Mouse (Mus musculus) stomach, embryonic 14.5 days (tissue): Measurements from ENCODE around the gene Setdb1. TPM values are rescaled to one million over a fixed set of nuclear protein-coding genes. Genes with fewer than 3 reads are reported as not detected.

Source experiments
- ATAC-seq: fragments of 200-750 bp; cut with Nextera tagmentation; 2 replicates; pipeline ENCODE4 v1.8.0; 2017; ENCODE audit warnings: low read depth, moderate TSS enrichment; ENCODE audit not compliant: insufficient number of reproducible peaks, insufficient read depth, low FRiP score
- H3K27ac ChIP-seq: fragments of 300-500 bp; sonication (generic); 2 replicates; pipeline ENCODE4 v1.5.1; 2014; ENCODE audit warnings: mild to moderate bottlenecking, low read length, moderate library complexity, mixed read lengths
- H3K27me3 ChIP-seq: fragments of 300-500 bp; sonication (generic); 2 replicates; pipeline ENCODE4 v1.6.1; 2014; ENCODE audit warnings: low read length, control low read depth, mixed read lengths; ENCODE audit not compliant: control insufficient read depth, insufficient read depth
- H3K36me3 ChIP-seq: fragments of 300-500 bp; sonication (generic); 2 replicates; pipeline ENCODE4 v1.6.1; 2014; ENCODE audit warnings: mild to moderate bottlenecking, control low read depth, low read length, moderate library complexity, mixed read lengths; ENCODE audit not compliant: control insufficient read depth, insufficient read depth
- H3K4me1 ChIP-seq: fragments of 300-500 bp; sonication (generic); 2 replicates; pipeline ENCODE4 v1.6.1; 2014; ENCODE audit warnings: low read length, control low read depth, mixed read lengths; ENCODE audit not compliant: control insufficient read depth, insufficient read depth
- H3K4me2 ChIP-seq: fragments of 300-500 bp; sonication (generic); replicated peaks from 2 replicates; pipeline ENCODE4 v1.6.1; 2014; ENCODE audit warnings: low read depth, low read length, control low read depth
- H3K4me3 ChIP-seq: fragments of 300-500 bp; sonication (generic); 2 replicates; pipeline ENCODE4 v1.5.1; 2014; ENCODE audit warnings: low read depth, low read length, control low read depth
- H3K9ac ChIP-seq: fragments of 300-500 bp; sonication (generic); replicated peaks from 2 replicates; pipeline ENCODE4 v1.6.1; 2014; ENCODE audit warnings: low read depth, mild to moderate bottlenecking, control low read depth, low read length, moderate library complexity, mixed read lengths
- H3K9me3 ChIP-seq: fragments of 300-500 bp; sonication (generic); 2 replicates; pipeline ENCODE4 v1.6.1; 2016; ENCODE audit warnings: low read depth, low read length, control low read depth; ENCODE audit not compliant: control insufficient read depth
- WGBS: fragments of 180-500 bp; shearing (Covaris S2); extraction: QIAGEN DNeasy Blood & Tissue Kit; methylation state at CpG from one replicate; pipeline ENCODE4 v1.1.7; 2014; 5-methylcytosine and 5-hydroxymethylcytosine counted together
- polyA plus RNA-seq: library from polyadenylated mRNA; unstranded; fragments of >200 nt; fragmentation: Nextera tagmentation; extraction: Ambion mirVana; gene quantifications from 2 replicates; pipeline ENCODE4 v1.2.1, GENCODE M21; 2014

Setdb1 gene
- polyA plus RNA-seq, 1 experiment from 2014 or later, result 50.8 TPM

DNA sequence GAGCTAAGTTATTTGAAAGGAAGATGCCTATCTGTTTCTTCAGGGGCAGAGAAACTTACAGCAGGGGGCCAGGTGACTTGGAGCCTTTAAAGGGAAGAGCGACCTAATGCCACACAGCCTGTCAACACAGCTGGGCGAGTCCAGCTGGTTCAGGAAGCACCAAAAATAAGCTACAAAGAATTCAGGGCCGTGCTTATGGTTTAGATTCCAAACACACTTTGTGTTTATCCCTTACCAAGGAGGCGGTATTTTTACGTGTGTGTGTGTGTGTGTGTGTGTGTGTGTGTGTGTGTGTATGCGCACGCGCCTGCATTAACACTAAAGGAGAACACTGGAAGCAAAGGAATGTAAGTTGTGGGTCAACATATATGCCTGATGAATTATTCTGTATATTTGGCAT lies 76.3 kb downstream of the Setdb1 start:
- WGBS, result 12% methylated on average over 8 of the region's 8 CpGs
- Histone ChIP-seq H3K4me2 (peak overlapping the region; percentile 70), H3K27me3 (no peaks in the 10 kb centered on the region), H3K27ac (peak overlapping the region; percentile 90; the same call in 1 of the 2 replicates), H3K4me3 (peak overlapping the region; percentile 78), H3K36me3 (no peaks in the 10 kb centered on the region), H3K9ac (peak overlapping the region; percentile 81; the same call in 1 of the 2 replicates), H3K4me1 (peaks cover 16% of the 10 kb centered on the region), H3K9me3 (no peaks in the 10 kb centered on the region)
- no peak for ATAC-seq

DNA sequence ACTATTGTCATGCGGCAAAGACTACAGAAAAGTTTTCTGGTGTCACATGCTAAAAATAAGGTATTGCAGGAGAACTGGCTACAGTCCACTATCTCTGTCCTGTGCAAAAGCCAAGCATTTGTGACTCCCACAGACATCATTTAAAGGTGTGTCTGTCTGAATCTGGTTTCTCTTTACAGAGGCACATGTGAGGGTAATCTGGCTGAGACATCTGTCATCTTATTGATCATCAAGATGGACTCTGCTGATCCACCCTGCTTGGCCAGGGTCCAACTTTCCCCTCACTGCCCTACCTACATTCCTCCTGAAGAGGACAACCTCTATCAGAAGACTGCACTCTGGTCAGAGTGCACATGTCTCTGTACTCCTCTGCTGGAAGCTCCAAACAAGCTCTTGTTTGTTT lies 79.9 kb downstream of the Setdb1 start:
- Histone ChIP-seq H3K27me3 (no peaks in the 10 kb centered on the region), H3K4me1 (peaks cover 6% of the 10 kb centered on the region; the same call in 1 of the 2 replicates), H3K9ac (no peak overlapping the region), H3K4me3 (no peak overlapping the region), H3K9me3 (no peaks in the 10 kb centered on the region), H3K36me3 (no peaks in the 10 kb centered on the region), H3K4me2 (no peak overlapping the region), H3K27ac (no peak overlapping the region)
- 83% methylated on average over 1 of the region's 1 CpGs for WGBS
- ATAC-seq, result no peak

DNA sequence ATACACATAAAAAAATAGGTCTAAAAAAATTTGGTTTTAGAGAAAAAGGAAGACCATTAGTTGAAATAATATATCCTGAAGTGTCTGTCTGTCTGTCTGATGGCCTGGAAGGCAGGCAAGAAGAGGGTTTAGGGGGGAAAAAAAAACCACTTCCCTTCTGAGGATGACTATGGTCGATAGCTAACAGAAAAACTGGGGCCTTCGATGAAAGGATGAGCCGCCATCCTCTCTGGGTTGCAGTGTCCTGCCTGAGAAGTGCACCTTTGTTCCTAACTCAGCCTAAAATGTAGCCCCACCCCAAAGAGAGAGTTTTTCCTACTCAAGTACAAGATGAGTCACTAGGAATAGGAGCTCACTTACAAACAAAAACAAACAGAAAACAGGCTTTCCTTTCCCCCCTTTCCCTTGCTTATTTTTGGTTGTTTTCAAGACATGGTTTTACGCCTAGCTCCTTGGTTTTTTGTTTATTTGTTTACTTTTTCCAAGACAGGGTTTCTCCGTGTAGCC lies 80.5 kb downstream of the Setdb1 start:
- no peak overlapping the region for H3K4me2 ChIP-seq
- 69% methylated on average over 5 of the region's 5 CpGs for WGBS
- H3K9me3 ChIP-seq, result no peaks in the 10 kb centered on the region
- no peaks in the 10 kb centered on the region for H3K36me3 ChIP-seq
- H3K27ac ChIP-seq, result no peak overlapping the region
- no peak overlapping the region for H3K4me3 ChIP-seq
- ATAC-seq, result no peak
- H3K27me3 ChIP-seq, result no peaks in the 10 kb centered on the region
- no peak overlapping the region for H3K9ac ChIP-seq
- peaks cover 6% of the 10 kb centered on the region; the same call in 1 of the 2 replicates for H3K4me1 ChIP-seq

DNA sequence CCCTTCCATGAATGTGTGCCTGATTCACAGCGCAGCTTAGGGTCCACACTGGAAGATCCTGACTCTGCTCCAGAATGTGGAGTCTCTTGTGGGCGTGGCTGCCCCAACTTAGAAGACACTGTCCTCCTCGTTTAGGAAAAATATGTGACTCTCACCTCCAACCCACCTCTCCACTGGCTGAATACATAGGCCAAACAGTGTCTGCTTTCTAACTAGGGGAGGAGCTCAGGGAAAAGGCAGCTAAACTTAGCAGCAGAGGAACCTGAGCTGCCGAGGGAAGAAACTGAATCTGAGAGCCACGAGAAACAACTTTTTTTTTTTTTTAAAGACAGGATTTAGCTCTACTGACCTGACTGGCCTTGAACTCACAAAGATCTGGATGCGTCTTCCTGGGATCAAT lies 81.8 kb downstream of the Setdb1 start:
- Histone ChIP-seq H3K27me3 (no peaks in the 10 kb centered on the region), H3K4me2 (no peak overlapping the region), H3K27ac (no peak overlapping the region), H3K4me1 (0 out of 2 replicates have a peak, but pooled peaks cover 5% of the 10 kb centered on the region), H3K9me3 (no peaks in the 10 kb centered on the region), H3K36me3 (no peaks in the 10 kb centered on the region), H3K9ac (no peak overlapping the region), H3K4me3 (no peak overlapping the region)
- 59% methylated on average over 6 of the region's 6 CpGs for WGBS
- no peak for ATAC-seq

DNA sequence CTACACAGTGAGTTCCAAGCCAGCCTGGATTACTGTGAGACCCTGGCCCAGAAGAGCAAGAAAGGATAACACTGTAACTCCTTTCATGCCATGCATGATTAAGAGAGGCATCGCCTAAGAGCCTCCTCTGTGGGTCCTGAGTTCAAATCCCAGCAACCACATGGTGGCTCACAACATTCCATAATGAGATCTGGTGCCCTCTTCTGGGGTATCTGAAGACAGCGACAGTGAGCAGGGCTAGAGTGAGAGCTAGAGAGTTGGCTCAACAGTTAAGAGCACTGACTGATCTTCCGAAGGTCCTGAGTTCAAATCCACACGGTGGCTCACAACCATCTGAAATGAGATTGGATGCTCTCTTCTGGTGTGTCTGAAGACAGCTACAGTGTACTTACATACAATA lies 82.5 kb downstream of the Setdb1 start:
- Histone ChIP-seq H3K4me2 (no peak overlapping the region), H3K27me3 (no peaks in the 10 kb centered on the region), H3K4me1 (0 out of 2 replicates have a peak, but pooled peaks cover 5% of the 10 kb centered on the region), H3K9ac (no peak overlapping the region), H3K36me3 (no peaks in the 10 kb centered on the region), H3K9me3 (no peaks in the 10 kb centered on the region), H3K27ac (no peak overlapping the region), H3K4me3 (no peak overlapping the region)
- WGBS, result 94% methylated on average over 4 of the region's 4 CpGs
- ATAC-seq, result no peak

Other genes starting within 250 kb of the Setdb1 start
- 139 and 156 TPM in 2 replicates for gene Vps72, start 246.2 kb downstream of the Setdb1 start, polyA plus RNA-seq
- gene Tmod4, start 232.7 kb downstream of the Setdb1 start, polyA plus RNA-seq, result 0.83 and 1.8 TPM in 2 replicates
- gene Scnm1, start 223.2 kb downstream of the Setdb1 start, polyA plus RNA-seq, result 67.7 and 73.7 TPM in 2 replicates
- 9.2 and 10.9 TPM in 2 replicates for gene Lysmd1, start 223.1 kb downstream of the Setdb1 start, polyA plus RNA-seq
- 4.2 and 4.7 TPM in 2 replicates for gene Tnfaip8l2, start 214.8 kb downstream of the Setdb1 start, polyA plus RNA-seq
- gene Sema6c, start 196.7 kb downstream of the Setdb1 start, polyA plus RNA-seq, result 5.8 and 6.7 TPM in 2 replicates
- 15.1 and 18.4 TPM in 2 replicates for gene Gabpb2, start 139.3 kb downstream of the Setdb1 start, polyA plus RNA-seq
- 125 and 126 TPM in 2 replicates for gene Cdc42se1, start 128.5 kb downstream of the Setdb1 start, polyA plus RNA-seq
- gene Mllt11, start 125.0 kb downstream of the Setdb1 start, polyA plus RNA-seq, result 38.9 and 42.4 TPM in 2 replicates
- 0.71 and 1.3 TPM in 2 replicates for gene Gm128, start 115.6 kb downstream of the Setdb1 start, polyA plus RNA-seq
- 8.2 and 8.4 TPM in 2 replicates for gene Bnipl, start 106.0 kb downstream of the Setdb1 start, polyA plus RNA-seq
- 47.1 and 51.1 TPM in 2 replicates for gene Mindy1, start 75.9 kb downstream of the Setdb1 start, polyA plus RNA-seq
- gene Prune1, start 75.1 kb downstream of the Setdb1 start, polyA plus RNA-seq, result 20.1 and 23.1 TPM in 2 replicates
- 1.7 and 2.1 TPM in 2 replicates for gene Anxa9, start 50.0 kb downstream of the Setdb1 start, polyA plus RNA-seq
- 136 and 146 TPM in 2 replicates for gene Cers2, start 42.4 kb downstream of the Setdb1 start, polyA plus RNA-seq
- gene 4930558C23Rik, start 45.6 kb upstream of the Setdb1 start, polyA plus RNA-seq, result 0.74 TPM in 1 of 2 replicates, not detected in the other
- gene Arnt, start 77.2 kb upstream of the Setdb1 start, polyA plus RNA-seq, result 30.2 and 33.0 TPM in 2 replicates
- 12.7 and 13.3 TPM in 2 replicates for gene Ctsk, start 142.1 kb upstream of the Setdb1 start, polyA plus RNA-seq
- 20.3 and 24.5 TPM in 2 replicates for gene Ctss, start 169.6 kb upstream of the Setdb1 start, polyA plus RNA-seq
- not detected in 2 replicates for gene Hormad1, start 202.5 kb upstream of the Setdb1 start, polyA plus RNA-seq
- gene Golph3l, start 231.7 kb upstream of the Setdb1 start, polyA plus RNA-seq, result 37.0 and 38.0 TPM in 2 replicates